23 mouse cellular contexts compared by ENCODE assay signal in genomic region chr19:57219758-57220157, GRCm38 (mm10).
"Had no signal": no experiment of that assay in that cellular context is flagged by ENCODE, and none has a peak within 500 bp of the region (broad histone marks: within the 10 kb centered on the region; RNA-seq: fewer than 3 reads in every experiment).

No protein-coding gene starts in this region.

- H3K4me2 ChIP-seq: heart, embryonic 11.5 days; heart, embryonic 13.5 days; heart, embryonic 15.5 days; hindbrain, embryonic 13.5 days; hindbrain, embryonic 15.5 days; limb, embryonic 13.5 days; limb, embryonic 15.5 days; liver, embryonic 12.5 days had no signal

- H3K36me3 ChIP-seq: heart, embryonic 13.5 days; heart, embryonic 15.5 days; hindbrain, embryonic 13.5 days; hindbrain, embryonic 15.5 days; limb, embryonic 13.5 days; limb, embryonic 15.5 days; liver, embryonic 12.5 days had no signal

- DNase-seq: gastrocnemius, postnatal 14 days; gastrocnemius, postnatal 36 days; heart, adult 11 months; heart, postnatal 14 days; heart, postnatal 36 days; kidney, adult 11 months; kidney, adult 8-10 months; kidney, postnatal 10 days; kidney, postnatal 25 days; kidney, postnatal 4 days; left cerebral cortex, postnatal 4 days had no signal

- H3K4me3 ChIP-seq: heart, embryonic 13.5 days; heart, embryonic 15.5 days; hindbrain, embryonic 13.5 days; hindbrain, embryonic 15.5 days; layer of hippocampus, adult 2 months; limb, embryonic 13.5 days; limb, embryonic 15.5 days; liver, embryonic 12.5 days had no signal

- H3K27me3 ChIP-seq: heart, embryonic 13.5 days; heart, embryonic 15.5 days; hindbrain, embryonic 13.5 days; hindbrain, embryonic 15.5 days; limb, embryonic 15.5 days; liver, embryonic 12.5 days had no signal

- H3K27ac ChIP-seq: heart, embryonic 13.5 days; heart, embryonic 15.5 days; hindbrain, embryonic 13.5 days; hindbrain, embryonic 15.5 days; hindbrain, postnatal 0 days; layer of hippocampus, adult 2 months; limb, embryonic 13.5 days; limb, embryonic 15.5 days; liver, embryonic 12.5 days; liver, embryonic 14.5 days had no signal

- H3K9me3 ChIP-seq: heart, embryonic 13.5 days; heart, embryonic 15.5 days; hindbrain, embryonic 13.5 days; hindbrain, embryonic 15.5 days; limb, embryonic 13.5 days; limb, embryonic 15.5 days; liver, embryonic 12.5 days had no signal

- ATAC-seq: hindbrain, postnatal 0 days; intestine, embryonic 16.5 days; liver, embryonic 12.5 days had no signal

- H3K9ac ChIP-seq: heart, embryonic 13.5 days; heart, embryonic 15.5 days; hindbrain, embryonic 13.5 days; hindbrain, embryonic 15.5 days; limb, embryonic 13.5 days; limb, embryonic 15.5 days; liver, embryonic 12.5 days; liver, embryonic 14.5 days had no signal

- H3K4me1 ChIP-seq: liver, embryonic 12.5 days had no signal
